Mouse (Mus musculus): ENCODE measurements around the gene Slc22a6. TPM values are rescaled to one million over a fixed set of nuclear protein-coding genes. Genes with fewer than 3 reads are reported as not detected.

Gene Slc22a6
- polyA plus RNA-seq, 2 experiments = 0.01 TPM; not detected in 1

DNA sequence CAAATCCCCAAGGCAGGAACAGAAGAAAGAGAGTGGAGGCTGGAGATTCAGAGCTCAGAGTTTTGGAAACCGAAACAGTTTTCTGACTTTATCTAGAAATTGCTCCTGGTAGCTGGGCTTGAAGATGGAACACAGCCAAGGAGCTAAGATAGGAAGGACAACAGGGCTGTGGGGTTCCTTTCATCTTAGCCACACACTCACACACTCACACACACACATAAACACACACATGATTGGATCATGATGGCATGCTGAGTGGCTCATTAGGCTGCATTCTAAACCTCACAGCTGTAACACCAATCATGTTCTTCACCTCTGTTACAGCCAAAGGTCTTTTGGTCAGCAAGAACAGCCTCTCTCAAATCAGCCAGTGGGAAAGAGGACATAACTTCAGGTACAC, 14.2 kb downstream of the Slc22a6 start:
- no peaks in the 10 kb centered on the region for H3K36me3 ChIP-seq (replicated peaks; ENCODE audit: control insufficient read depth, insufficient read depth, low read depth)
- no peaks in the 10 kb centered on the region for H3K9me3 ChIP-seq (ENCODE audit: control insufficient read depth, low read length)
- H3K4me3 ChIP-seq (ENCODE audit: insufficient read depth in 1 of 2, low read depth in 2 of 2, low read length in 2 of 2) = no peak overlapping the region
- H3K27me3 ChIP-seq (ENCODE audit: control insufficient read depth, insufficient read depth, low read length) = no peaks in the 10 kb centered on the region
- 0 out of 4 replicates have a peak, but pooled peaks cover 0 to 4% of the 10 kb centered on the region in 2 experiments for H3K4me1 ChIP-seq (replicated peaks; ENCODE audit: control insufficient read depth in 2 of 2, insufficient read depth in 2 of 2, low read length in 1 of 2)
- no peak for ATAC-seq (ENCODE audit: insufficient read depth)
- no peak for DNase-seq (ENCODE audit: low read depth in 3 of 3, low spot score in 3 of 3)
- H3K9ac ChIP-seq (replicated peaks) = no peak overlapping the region
- H3K4me2 ChIP-seq (ENCODE audit: low read depth) = no peak overlapping the region
- TF ChIP-seq CTCF (IDR thresholded peaks at IDR 0.05; ENCODE audit: low read depth) (no peak), EP300 (IDR thresholded peaks at IDR 0.05; ENCODE audit: low read depth) (no peak)
- 39% methylated on average over 1 of the region's 1 CpGs for WGBS (ENCODE audit: insufficient replicate concordance)
- no peak overlapping the region for H3K27ac ChIP-seq

DNA sequence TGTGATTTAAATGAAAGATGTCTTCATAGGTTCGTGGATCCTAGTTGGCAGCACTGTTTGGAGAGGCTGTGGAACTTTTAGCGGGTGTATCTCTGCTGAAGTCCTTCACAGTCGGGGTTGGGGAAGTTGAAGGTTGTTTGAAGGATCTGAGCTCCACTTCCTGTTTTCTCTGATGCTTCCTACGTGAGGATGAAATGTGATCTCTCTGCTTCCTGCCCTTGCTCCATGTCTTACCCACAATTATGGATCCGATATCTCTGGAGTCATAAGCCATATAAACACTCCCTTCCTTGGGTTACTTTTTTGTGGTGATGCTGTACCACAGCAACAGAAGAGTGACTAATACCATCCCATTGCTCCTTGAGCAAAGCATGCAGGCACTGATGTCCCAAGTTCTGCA, 24.2 kb downstream of the Slc22a6 start:
- no peaks in the 10 kb centered on the region; a peak in 1 of 4 replicates for H3K4me1 ChIP-seq (replicated peaks; ENCODE audit: control insufficient read depth in 2 of 2, insufficient read depth in 2 of 2, low read length in 1 of 2)
- no peak overlapping the region for H3K27ac ChIP-seq
- no peak for DNase-seq (ENCODE audit: low read depth in 3 of 3, low spot score in 3 of 3)
- H3K9me3 ChIP-seq (ENCODE audit: control insufficient read depth, low read length) = no peaks in the 10 kb centered on the region
- no peak for TF ChIP-seq EP300 (IDR thresholded peaks at IDR 0.05; ENCODE audit: low read depth)
- TF ChIP-seq CTCF (IDR thresholded peaks at IDR 0.05; ENCODE audit: low read depth) = no peak
- no peak overlapping the region for H3K4me3 ChIP-seq (ENCODE audit: insufficient read depth in 1 of 2, low read depth in 2 of 2, low read length in 2 of 2)
- ATAC-seq (ENCODE audit: insufficient read depth) = no peak
- no peaks in the 10 kb centered on the region for H3K27me3 ChIP-seq (ENCODE audit: control insufficient read depth, insufficient read depth, low read length)
- no peaks in the 10 kb centered on the region for H3K36me3 ChIP-seq (replicated peaks; ENCODE audit: control insufficient read depth, insufficient read depth, low read depth)
- 9% methylated on average over 5 of the region's 5 CpGs for WGBS (ENCODE audit: insufficient replicate concordance)
- no peak overlapping the region for H3K4me2 ChIP-seq (ENCODE audit: low read depth)
- H3K9ac ChIP-seq (replicated peaks) = no peak overlapping the region

DNA sequence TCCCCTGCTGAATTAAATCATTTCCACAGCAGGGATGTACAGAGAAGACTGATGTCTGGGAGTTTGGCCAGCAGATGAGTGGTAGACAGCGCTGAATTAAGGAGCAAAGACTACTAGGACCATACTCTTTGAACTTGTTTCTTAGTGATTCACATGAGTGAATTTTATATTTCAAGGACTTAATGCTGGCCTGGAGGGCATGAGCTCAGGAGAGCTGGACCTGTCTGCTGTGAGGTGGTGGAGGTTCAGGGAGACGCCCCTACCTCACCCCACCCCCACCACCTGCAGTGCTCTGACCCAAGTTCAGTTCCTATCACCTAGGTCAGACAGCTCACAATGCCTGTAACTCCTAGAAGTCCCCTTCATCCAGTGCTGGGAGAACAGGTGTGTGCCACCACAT, 28.6 kb downstream of the Slc22a6 start:
- Histone ChIP-seq H3K4me1 (replicated peaks; ENCODE audit: control insufficient read depth in 2 of 2, insufficient read depth in 2 of 2, low read length in 1 of 2) (no peaks in the 10 kb centered on the region; a peak in 1 of 4 replicates), H3K9ac (replicated peaks) (no peak overlapping the region), H3K27me3 (ENCODE audit: control insufficient read depth, insufficient read depth, low read length) (no peaks in the 10 kb centered on the region), H3K27ac (no peak overlapping the region), H3K4me2 (ENCODE audit: low read depth) (no peak overlapping the region), H3K4me3 (ENCODE audit: insufficient read depth in 1 of 2, low read depth in 2 of 2, low read length in 2 of 2) (no peak overlapping the region), H3K36me3 (replicated peaks; ENCODE audit: control insufficient read depth, insufficient read depth, low read depth) (no peaks in the 10 kb centered on the region), H3K9me3 (ENCODE audit: control insufficient read depth, low read length) (no peaks in the 10 kb centered on the region)
- DNase-seq (ENCODE audit: low read depth in 3 of 3, low spot score in 3 of 3) (no peak), ATAC-seq (ENCODE audit: insufficient read depth) (no peak)
- WGBS (ENCODE audit: insufficient replicate concordance) = 76% methylated on average over 2 of the region's 2 CpGs
- TF ChIP-seq EP300 (IDR thresholded peaks at IDR 0.05; ENCODE audit: low read depth) = no peak
- no peak for TF ChIP-seq CTCF (IDR thresholded peaks at IDR 0.05; ENCODE audit: low read depth)

DNA sequence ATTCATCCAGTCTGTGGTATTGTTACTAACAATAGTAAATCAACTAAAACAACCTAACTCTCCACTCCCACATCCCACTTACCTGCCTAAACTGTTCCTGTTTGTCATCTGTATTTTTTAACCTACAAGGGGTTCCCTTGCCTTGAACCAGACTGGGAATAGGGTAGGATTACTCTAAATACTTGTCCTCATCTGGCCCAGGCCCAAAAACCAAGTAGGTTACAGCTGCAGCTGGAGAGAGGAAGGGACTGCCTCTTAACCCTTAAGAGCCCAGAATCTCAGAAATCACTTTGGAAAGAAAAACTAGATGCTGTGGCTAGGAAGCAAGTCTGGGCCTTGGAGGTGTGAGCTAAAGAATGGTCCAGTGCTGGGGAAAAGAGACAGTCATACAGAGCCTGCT, 38.0 kb downstream of the Slc22a6 start:
- no peak overlapping the region for H3K4me2 ChIP-seq (ENCODE audit: low read depth)
- no peak overlapping the region for H3K4me3 ChIP-seq (ENCODE audit: insufficient read depth in 1 of 2, low read depth in 2 of 2, low read length in 2 of 2)
- H3K36me3 ChIP-seq (replicated peaks; ENCODE audit: control insufficient read depth, insufficient read depth, low read depth) = no peaks in the 10 kb centered on the region
- ATAC-seq (ENCODE audit: insufficient read depth) (no peak), DNase-seq (ENCODE audit: low read depth in 3 of 3, low spot score in 3 of 3) (no peak)
- no peak overlapping the region for H3K27ac ChIP-seq
- no peaks in the 10 kb centered on the region for H3K9me3 ChIP-seq (ENCODE audit: control insufficient read depth, low read length)
- no peaks in the 10 kb centered on the region for H3K27me3 ChIP-seq (ENCODE audit: control insufficient read depth, insufficient read depth, low read length)
- H3K4me1 ChIP-seq (replicated peaks; ENCODE audit: control insufficient read depth in 2 of 2, insufficient read depth in 2 of 2, low read length in 1 of 2) = no peaks in the 10 kb centered on the region
- H3K9ac ChIP-seq (replicated peaks) = no peak overlapping the region
- TF ChIP-seq CTCF (IDR thresholded peaks at IDR 0.05; ENCODE audit: low read depth) (no peak), EP300 (IDR thresholded peaks at IDR 0.05; ENCODE audit: low read depth) (no peak)

DNA sequence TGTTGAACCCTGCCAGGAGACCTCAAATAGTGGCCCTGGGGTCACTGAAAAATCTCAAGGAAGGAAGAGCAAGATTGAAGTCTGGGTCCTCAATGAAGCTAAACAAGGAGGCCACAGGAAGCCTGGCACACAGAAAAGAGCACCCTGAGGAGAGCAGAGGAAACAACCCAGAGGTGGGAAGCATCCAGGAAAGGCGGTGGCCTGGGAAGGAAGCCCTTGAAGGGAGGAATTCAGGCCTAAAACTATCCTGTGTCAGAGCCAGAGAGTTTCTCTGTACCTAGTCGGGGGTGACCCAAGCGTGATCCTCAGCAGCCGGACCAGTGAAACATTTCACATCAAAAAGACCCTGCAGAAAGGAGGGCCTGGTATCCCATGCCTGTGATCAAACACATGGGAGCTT, 38.5 kb downstream of the Slc22a6 start:
- H3K27ac ChIP-seq = no peak overlapping the region
- no peaks in the 10 kb centered on the region for H3K36me3 ChIP-seq (replicated peaks; ENCODE audit: control insufficient read depth, insufficient read depth, low read depth)
- no peak overlapping the region for H3K4me2 ChIP-seq (ENCODE audit: low read depth)
- H3K4me1 ChIP-seq (replicated peaks; ENCODE audit: control insufficient read depth in 2 of 2, insufficient read depth in 2 of 2, low read length in 1 of 2) = no peaks in the 10 kb centered on the region
- peaks cover 2% of the 10 kb centered on the region; the same call in 1 of the 2 replicates for H3K27me3 ChIP-seq (ENCODE audit: control insufficient read depth, insufficient read depth, low read length)
- no peak overlapping the region for H3K9ac ChIP-seq (replicated peaks)
- no peak for ATAC-seq (ENCODE audit: insufficient read depth)
- TF ChIP-seq CTCF (IDR thresholded peaks at IDR 0.05; ENCODE audit: low read depth) (no peak), EP300 (IDR thresholded peaks at IDR 0.05; ENCODE audit: low read depth) (no peak)
- no peaks in the 10 kb centered on the region for H3K9me3 ChIP-seq (ENCODE audit: control insufficient read depth, low read length)
- WGBS (ENCODE audit: insufficient replicate concordance) = 61% methylated on average over 4 of the region's 4 CpGs
- H3K4me3 ChIP-seq (ENCODE audit: insufficient read depth in 1 of 2, low read depth in 2 of 2, low read length in 2 of 2) = no peak overlapping the region
- no peak for DNase-seq (ENCODE audit: low read depth in 3 of 3, low spot score in 3 of 3)

Measured in liver, embryonic 14.5 days (tissue).